Mouse (Mus musculus): ENCODE results near the gene Uck2. TPM values are rescaled to one million over a fixed set of nuclear protein-coding genes. Genes with fewer than 3 reads are reported as not detected.

Uck2 gene
- polyA plus RNA-seq, 1 experiment = 107 TPM

- Histone ChIP-seq H3K27ac (ENCODE audit: control insufficient read depth, insufficient read depth, low read length) (no peak overlapping the region), H3K4me3 (ENCODE audit: control insufficient read depth, insufficient read depth, low read length) (peak overlapping the region; percentile 75), H3K4me1 (replicated peaks; ENCODE audit: control insufficient read depth, insufficient read depth, low read length) (peaks cover 13% of the 10 kb centered on the region), H3K27me3 (ENCODE audit: control insufficient read depth, insufficient read depth, low read length) (no peaks in the 10 kb centered on the region), H3K36me3 (ENCODE audit: control insufficient read depth, insufficient read depth, low read length) (no peaks in the 10 kb centered on the region)
- WGBS = 37% methylated on average over 11 of the region's 11 CpGs
- no peak for DNase-seq
- TF ChIP-seq CTCF (IDR thresholded peaks at IDR 0.05; ENCODE audit: borderline replicate concordance, control insufficient read depth, extremely low read depth, insufficient read depth, low read length, poor library complexity) (no peak), POLR2A (IDR thresholded peaks at IDR 0.05; ENCODE audit: control insufficient read depth, extremely low read depth, insufficient read depth, low read length, poor library complexity) (no peak)
These were observed 22.6 kb upstream of the Uck2 start for GRCm38 (mm10) chr1:167307674-167308073.

- DNase-seq = peak; percentile 80
- Histone ChIP-seq H3K4me3 (ENCODE audit: control insufficient read depth, insufficient read depth, low read length) (no peak overlapping the region), H3K27ac (ENCODE audit: control insufficient read depth, insufficient read depth, low read length) (no peak overlapping the region), H3K4me1 (replicated peaks; ENCODE audit: control insufficient read depth, insufficient read depth, low read length) (peaks cover 13% of the 10 kb centered on the region), H3K27me3 (ENCODE audit: control insufficient read depth, insufficient read depth, low read length) (no peaks in the 10 kb centered on the region), H3K36me3 (ENCODE audit: control insufficient read depth, insufficient read depth, low read length) (no peaks in the 10 kb centered on the region)
- TF ChIP-seq POLR2A (IDR thresholded peaks at IDR 0.05; ENCODE audit: control insufficient read depth, extremely low read depth, insufficient read depth, low read length, poor library complexity) (no peak), CTCF (IDR thresholded peaks at IDR 0.05; ENCODE audit: borderline replicate concordance, control insufficient read depth, extremely low read depth, insufficient read depth, low read length, poor library complexity) (peak; percentile 23; the same call in 1 of the 2 replicates)
- 40% methylated on average over 5 of the region's 5 CpGs for WGBS
These were observed 21.5 kb upstream of the Uck2 start for GRCm38 (mm10) chr1:167306451-167307240.

- Histone ChIP-seq H3K4me1 (replicated peaks; ENCODE audit: control insufficient read depth, insufficient read depth, low read length) (peaks cover 13% of the 10 kb centered on the region), H3K27me3 (ENCODE audit: control insufficient read depth, insufficient read depth, low read length) (no peaks in the 10 kb centered on the region)
- WGBS = 89% methylated on average over 7 of the region's 7 CpGs
These were observed 20.5 kb upstream of the Uck2 start for GRCm38 (mm10) chr1:167305501-167306137.

GRCm38 (mm10) chr1:167300122-167300521 lies 15.0 kb upstream of the Uck2 start:
- no peak for DNase-seq
- 90% methylated on average over 2 of the region's 2 CpGs for WGBS
- Histone ChIP-seq H3K36me3 (ENCODE audit: control insufficient read depth, insufficient read depth, low read length) (no peaks in the 10 kb centered on the region), H3K27ac (ENCODE audit: control insufficient read depth, insufficient read depth, low read length) (no peak overlapping the region), H3K4me3 (ENCODE audit: control insufficient read depth, insufficient read depth, low read length) (no peak overlapping the region), H3K27me3 (ENCODE audit: control insufficient read depth, insufficient read depth, low read length) (no peaks in the 10 kb centered on the region), H3K4me1 (replicated peaks; ENCODE audit: control insufficient read depth, insufficient read depth, low read length) (peaks cover 8% of the 10 kb centered on the region; the same call in 1 of the 2 replicates)
- TF ChIP-seq CTCF (IDR thresholded peaks at IDR 0.05; ENCODE audit: borderline replicate concordance, control insufficient read depth, extremely low read depth, insufficient read depth, low read length, poor library complexity) (no peak), POLR2A (IDR thresholded peaks at IDR 0.05; ENCODE audit: control insufficient read depth, extremely low read depth, insufficient read depth, low read length, poor library complexity) (no peak)

More at GRCm38 (mm10) chr1:167305501-167306137, 20.5 kb upstream of the Uck2 start:
- no peak for TF ChIP-seq CTCF (IDR thresholded peaks at IDR 0.05; ENCODE audit: borderline replicate concordance, control insufficient read depth, extremely low read depth, insufficient read depth, low read length, poor library complexity)
- TF ChIP-seq POLR2A (IDR thresholded peaks at IDR 0.05; ENCODE audit: control insufficient read depth, extremely low read depth, insufficient read depth, low read length, poor library complexity) = no peak
- no peak overlapping the region for H3K4me3 ChIP-seq (ENCODE audit: control insufficient read depth, insufficient read depth, low read length)
- H3K36me3 ChIP-seq (ENCODE audit: control insufficient read depth, insufficient read depth, low read length) = no peaks in the 10 kb centered on the region
- DNase-seq = no peak
- H3K27ac ChIP-seq (ENCODE audit: control insufficient read depth, insufficient read depth, low read length) = no peak overlapping the region

GRCm38 (mm10) chr1:167295679-167296402 lies 10.7 kb upstream of the Uck2 start:
- Histone ChIP-seq H3K4me1 (replicated peaks; ENCODE audit: control insufficient read depth, insufficient read depth, low read length) (no peaks in the 10 kb centered on the region), H3K27me3 (ENCODE audit: control insufficient read depth, insufficient read depth, low read length) (no peaks in the 10 kb centered on the region), H3K36me3 (ENCODE audit: control insufficient read depth, insufficient read depth, low read length) (no peaks in the 10 kb centered on the region), H3K27ac (ENCODE audit: control insufficient read depth, insufficient read depth, low read length) (no peak overlapping the region), H3K4me3 (ENCODE audit: control insufficient read depth, insufficient read depth, low read length) (no peak overlapping the region)
- 81% methylated on average over 13 of the region's 13 CpGs for WGBS
- DNase-seq = no peak
- TF ChIP-seq POLR2A (IDR thresholded peaks at IDR 0.05; ENCODE audit: control insufficient read depth, extremely low read depth, insufficient read depth, low read length, poor library complexity) (no peak), CTCF (IDR thresholded peaks at IDR 0.05; ENCODE audit: borderline replicate concordance, control insufficient read depth, extremely low read depth, insufficient read depth, low read length, poor library complexity) (no peak)

- WGBS = 80% methylated on average over 11 of the region's 11 CpGs
- TF ChIP-seq CTCF (IDR thresholded peaks at IDR 0.05; ENCODE audit: borderline replicate concordance, control insufficient read depth, extremely low read depth, insufficient read depth, low read length, poor library complexity) (no peak), POLR2A (IDR thresholded peaks at IDR 0.05; ENCODE audit: control insufficient read depth, extremely low read depth, insufficient read depth, low read length, poor library complexity) (no peak)
- DNase-seq = no peak
- H3K4me3 ChIP-seq (ENCODE audit: control insufficient read depth, insufficient read depth, low read length) = no peak overlapping the region
- H3K36me3 ChIP-seq (ENCODE audit: control insufficient read depth, insufficient read depth, low read length) = no peaks in the 10 kb centered on the region
- no peak overlapping the region for H3K27ac ChIP-seq (ENCODE audit: control insufficient read depth, insufficient read depth, low read length)
- peaks cover 3% of the 10 kb centered on the region for H3K4me1 ChIP-seq (replicated peaks; ENCODE audit: control insufficient read depth, insufficient read depth, low read length)
- no peaks in the 10 kb centered on the region for H3K27me3 ChIP-seq (ENCODE audit: control insufficient read depth, insufficient read depth, low read length)
These were observed 7.3 kb upstream of the Uck2 start for GRCm38 (mm10) chr1:167292447-167292846.
